Mouse (Mus musculus) cerebellum, adult 8-10 months (tissue): ENCODE results near the gene Best3.

Experiments used
- DNase-seq: peaks from one replicate; pipeline ENCODE4 v3.0.0; 2022

Gene Best3

GRCm38 (mm10) chr10:116986264-116987082 lies at the start of gene Best3:
TSS of gene Best3 (plus strand) at chr10:116986314.
- DNase-seq = no peak

- no peak for DNase-seq
Measured at GRCm38 (mm10) chr10:116943025-116943424, 43.1 kb upstream of the Best3 start.

- no peak for DNase-seq
Measured at GRCm38 (mm10) chr10:116944144-116944543, 42.0 kb upstream of the Best3 start.

GRCm38 (mm10) chr10:116944940-116945339 lies 41.2 kb upstream of the Best3 start:
- no peak for DNase-seq

- DNase-seq = no peak
Measured at GRCm38 (mm10) chr10:116948414-116948813, 37.7 kb upstream of the Best3 start.

GRCm38 (mm10) chr10:116949111-116950008 lies 36.8 kb upstream of the Best3 start:
- DNase-seq = peak; percentile 44

- peak; percentile 92 for DNase-seq
Measured at GRCm38 (mm10) chr10:116950009-116950769, 35.9 kb upstream of the Best3 start, which contains the start of gene Rab3ip. TSS of gene Rab3ip (minus strand) at chr10:116950769.

- DNase-seq = no peak
Measured at GRCm38 (mm10) chr10:116950886-116951285, 35.2 kb upstream of the Best3 start.

- no peak for DNase-seq
Measured at GRCm38 (mm10) chr10:116955191-116955590, 30.9 kb upstream of the Best3 start.

- no peak for DNase-seq
Measured at GRCm38 (mm10) chr10:116956483-116957158, 29.5 kb upstream of the Best3 start.

- no peak for DNase-seq
Measured at GRCm38 (mm10) chr10:116957867-116958551, 28.1 kb upstream of the Best3 start.

GRCm38 (mm10) chr10:116962152-116962551 lies 24.0 kb upstream of the Best3 start:
- DNase-seq = no peak

GRCm38 (mm10) chr10:116962803-116963202 lies 23.3 kb upstream of the Best3 start:
- no peak for DNase-seq

- no peak for DNase-seq
Measured at GRCm38 (mm10) chr10:116964084-116964483, 22.0 kb upstream of the Best3 start.

GRCm38 (mm10) chr10:116964571-116964970 lies 21.5 kb upstream of the Best3 start:
- DNase-seq = no peak

- DNase-seq = no peak
Measured at GRCm38 (mm10) chr10:116965297-116965696, 20.8 kb upstream of the Best3 start.

- DNase-seq = no peak
Measured at GRCm38 (mm10) chr10:116966065-116966464, 20.0 kb upstream of the Best3 start.

GRCm38 (mm10) chr10:116968741-116969140 lies 17.4 kb upstream of the Best3 start:
- no peak for DNase-seq

- no peak for DNase-seq
Measured at GRCm38 (mm10) chr10:116972509-116972908, 13.6 kb upstream of the Best3 start, which contains the start of gene Gm10271. TSS of gene Gm10271 (minus strand) at chr10:116972609.

- no peak for DNase-seq
Measured at GRCm38 (mm10) chr10:116977455-116977854, 8.7 kb upstream of the Best3 start.

GRCm38 (mm10) chr10:116977858-116978257 lies 8.3 kb upstream of the Best3 start:
- DNase-seq = no peak

- DNase-seq = no peak
Measured at GRCm38 (mm10) chr10:116978841-116979240, 7.3 kb upstream of the Best3 start.
